Mouse (Mus musculus) fibroblast of lung, adult 2 months (primary cell): ENCODE measurements around the gene Ttc27.
"Not testable (repeated sequence)": the region's sequence is repeated elsewhere in the genome, so short reads cannot be mapped to it uniquely, and the experiment has no call there.

Experiments
- DNase-seq: peaks from one replicate; pipeline ENCODE4 v3.0.0-alpha.2; 2011; ENCODE audit warnings: low read depth

Gene Ttc27

GRCm38 (mm10) chr17:74717618-74718151 is at the start of gene Ttc27:
Ttc27 (plus strand) TSS chr17:74717732.
- DNase-seq, result peak; percentile 95

DNA sequence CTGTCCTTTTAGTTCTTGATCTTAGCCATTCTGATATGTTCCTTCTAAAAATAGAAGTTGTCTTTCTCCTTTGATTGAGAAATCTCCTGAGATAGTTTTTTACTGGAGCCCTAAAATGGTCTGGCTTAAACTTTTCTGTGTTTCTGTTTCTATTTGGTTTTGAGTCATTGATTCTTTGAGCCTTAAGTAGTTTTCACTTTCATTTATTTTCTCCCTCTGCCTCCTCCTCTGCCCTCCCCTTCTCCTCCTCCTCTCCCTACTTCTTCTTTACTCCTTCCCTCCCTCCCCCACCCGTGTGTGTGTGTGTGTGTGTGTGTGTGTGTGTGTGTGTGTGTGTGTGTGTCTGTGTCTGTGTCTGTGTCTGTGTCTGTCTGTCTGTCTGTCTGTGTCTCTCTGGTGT is 49.5 kb upstream of the Ttc27 start:
- DNase-seq, result no peak

- no peak for DNase-seq
These were observed 47.5 kb upstream of the Ttc27 start for GRCm38 (mm10) chr17:74670031-74670430.

DNA sequence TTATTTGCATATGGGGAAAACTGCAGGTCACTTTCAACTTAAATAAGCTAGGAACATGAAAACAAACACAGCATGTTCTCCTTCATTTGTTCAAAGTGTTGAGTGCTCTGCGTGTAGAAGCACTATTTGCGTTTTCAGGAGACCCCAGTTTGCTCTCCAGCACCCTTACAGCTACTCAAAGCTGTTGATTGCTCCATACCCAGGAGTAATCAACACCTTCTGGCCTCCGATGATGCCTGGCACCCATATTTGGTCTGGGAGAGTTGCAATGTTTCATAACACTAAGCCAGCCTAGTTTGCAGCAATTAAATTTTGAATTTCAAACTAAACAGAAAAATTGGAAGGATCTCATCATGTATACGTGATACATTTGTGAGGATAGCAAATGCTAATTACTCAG is 45.1 kb upstream of the Ttc27 start:
- DNase-seq, result no peak

- DNase-seq, result peak; percentile 31
These were observed 44.3 kb upstream of the Ttc27 start for GRCm38 (mm10) chr17:74673251-74673650.

- DNase-seq, result no peak
These were observed 39.5 kb upstream of the Ttc27 start for GRCm38 (mm10) chr17:74678061-74678460.

DNA sequence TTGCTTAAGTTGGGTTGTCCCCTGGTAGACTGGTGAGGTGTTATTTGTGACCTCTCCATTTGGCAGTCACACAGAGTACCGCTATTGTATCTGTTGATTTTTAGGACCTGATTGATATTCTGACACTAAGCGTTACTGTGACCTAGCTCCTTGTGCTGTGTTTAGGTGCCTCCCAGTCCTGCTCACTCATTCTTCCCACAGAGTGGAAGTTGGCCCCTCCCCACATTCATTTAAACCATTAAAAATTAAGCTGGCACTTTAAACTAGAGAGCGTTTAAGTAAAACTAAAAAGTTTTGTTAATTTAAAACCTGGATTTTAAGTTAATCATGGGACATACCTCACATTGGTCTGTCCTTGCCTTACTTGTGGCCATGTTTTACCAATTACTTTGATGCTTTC is 32.6 kb upstream of the Ttc27 start:
- no peak for DNase-seq

DNA sequence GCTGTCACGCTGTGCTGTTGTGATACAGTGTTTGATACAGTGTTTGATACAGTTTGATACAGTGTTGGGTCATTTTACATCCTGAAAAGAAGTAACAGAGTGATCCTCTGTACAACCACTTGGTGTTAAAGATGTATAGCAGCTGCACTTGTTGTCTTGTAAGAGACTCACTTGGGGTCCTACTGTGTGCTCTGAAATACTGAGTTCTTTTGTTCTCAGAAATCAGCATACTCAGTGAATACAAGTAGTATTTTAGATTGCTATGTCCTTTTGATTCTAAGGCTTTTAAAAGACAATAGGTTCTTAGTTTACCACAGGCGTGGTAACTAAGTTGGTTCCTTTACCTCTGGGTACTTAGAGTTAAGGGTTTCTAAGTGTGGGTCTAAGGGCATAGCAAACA is 29.0 kb upstream of the Ttc27 start:
- no peak for DNase-seq

DNA sequence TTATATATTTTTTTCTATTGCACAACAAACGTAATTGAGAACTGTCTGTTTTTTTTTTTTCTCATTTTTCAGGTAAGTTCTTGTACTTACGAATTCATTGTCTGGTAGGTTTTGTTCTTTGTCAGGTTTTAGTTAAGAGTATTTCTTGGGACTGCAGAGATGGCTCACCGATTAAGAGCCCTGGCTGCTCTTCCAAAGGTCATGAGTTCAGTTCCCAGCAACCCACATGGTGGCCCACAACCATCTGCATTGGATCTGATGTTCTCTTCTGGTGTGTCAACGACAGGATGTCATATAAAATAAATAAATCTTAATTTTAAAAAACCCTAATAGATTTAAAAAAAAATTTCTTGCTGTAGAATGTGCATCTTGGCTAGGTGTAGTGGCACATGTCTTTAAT is 28.1 kb upstream of the Ttc27 start:
- no peak for DNase-seq

DNA sequence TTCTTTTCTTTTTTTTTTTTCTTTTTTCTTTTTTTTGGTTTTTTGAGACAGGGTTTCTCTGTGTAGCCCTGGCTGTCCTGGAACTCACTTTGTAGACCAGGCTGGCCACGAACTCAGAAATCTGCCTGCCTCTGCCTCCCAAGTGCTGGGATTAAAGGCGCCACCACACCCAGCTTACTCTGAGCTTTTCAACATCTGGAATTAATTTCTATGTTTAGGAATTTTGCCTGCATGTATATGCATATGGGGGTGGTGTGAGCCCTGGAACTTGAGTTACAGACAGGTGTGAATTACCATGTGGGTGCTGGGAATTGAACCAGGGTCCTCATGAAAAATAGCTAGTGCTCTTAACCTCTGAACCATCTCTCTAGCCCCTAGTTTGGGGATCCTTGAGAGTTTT is 15.9 kb upstream of the Ttc27 start:
- DNase-seq, result not testable (repeated sequence)

DNA sequence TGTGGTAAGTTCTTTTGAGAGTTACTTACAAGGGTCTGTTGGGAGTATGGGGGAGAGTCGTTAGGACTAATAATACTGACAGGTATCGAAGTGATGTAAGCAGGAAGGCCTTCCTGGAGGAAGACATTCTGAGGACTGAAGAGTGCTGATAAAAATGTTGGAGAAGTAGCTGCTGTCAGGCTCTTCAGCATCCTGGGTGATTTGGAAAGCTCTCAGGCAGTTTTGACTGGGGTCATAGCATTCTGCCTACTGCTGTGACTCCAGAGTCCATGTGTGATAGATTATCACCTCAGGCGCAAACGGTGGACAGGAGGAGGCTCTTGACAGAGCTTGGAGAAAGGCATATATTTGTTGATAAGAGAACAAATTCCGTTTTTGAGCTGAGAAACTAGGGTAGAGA is 12.1 kb upstream of the Ttc27 start:
- DNase-seq, result no peak

DNA sequence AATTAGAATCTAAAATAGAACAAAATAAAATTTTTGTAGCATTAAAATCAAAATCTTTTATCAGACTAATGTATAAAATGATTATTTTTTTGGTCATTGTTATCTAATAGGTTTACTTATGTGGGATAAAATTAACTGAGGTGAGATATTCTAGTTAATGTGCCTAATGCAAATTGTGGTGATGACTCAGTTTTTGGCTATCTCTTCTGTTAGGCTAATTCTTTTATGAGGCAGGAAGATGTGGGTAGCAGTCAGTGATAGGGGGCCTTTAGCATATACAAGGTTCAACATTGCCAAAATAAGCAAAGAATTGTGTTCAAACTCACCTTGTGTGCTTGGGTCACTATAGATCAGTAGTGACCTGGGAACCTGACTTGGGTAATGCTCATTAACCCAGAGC is 10.9 kb upstream of the Ttc27 start:
- no peak for DNase-seq

GRCm38 (mm10) chr17:74707637-74708152 is 9.8 kb upstream of the Ttc27 start:
- DNase-seq, result no peak

GRCm38 (mm10) chr17:74710731-74711130 is 6.8 kb upstream of the Ttc27 start:
- DNase-seq, result peak; percentile 89

GRCm38 (mm10) chr17:74711627-74712026 is 5.9 kb upstream of the Ttc27 start:
- no peak for DNase-seq

GRCm38 (mm10) chr17:74715128-74715527 is 2.4 kb upstream of the Ttc27 start:
- DNase-seq, result no peak

- no peak for DNase-seq
These were observed 1.8 kb upstream of the Ttc27 start for GRCm38 (mm10) chr17:74715724-74716123.

- no peak for DNase-seq
These were observed 889 bp upstream of the Ttc27 start for GRCm38 (mm10) chr17:74716643-74717042.

DNA sequence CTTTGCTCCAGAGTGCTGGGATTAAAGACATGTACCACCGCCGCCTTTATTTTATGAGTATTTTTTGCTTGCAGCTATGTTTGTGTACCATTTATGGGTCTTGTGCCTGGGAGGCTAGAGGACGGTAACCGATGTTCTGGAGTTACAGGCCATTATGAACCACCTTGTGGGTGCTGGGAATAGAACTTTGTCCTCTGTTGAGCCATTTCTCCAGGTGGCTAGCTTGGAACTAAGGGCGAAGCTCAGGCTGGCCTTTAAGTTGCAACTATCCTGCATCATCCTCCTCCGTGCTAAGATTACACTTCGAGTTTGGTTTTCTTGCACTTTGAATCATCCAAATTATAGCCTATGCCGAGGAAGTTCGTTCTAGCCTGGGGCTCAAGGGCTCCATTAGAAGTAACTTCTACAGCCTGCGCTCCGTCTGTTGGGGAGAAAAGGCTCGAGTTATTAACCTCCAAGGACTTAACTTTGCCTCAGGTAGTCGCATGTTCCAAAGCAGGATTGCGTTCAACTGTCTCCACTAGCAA is 378 bp upstream of the Ttc27 start:
- no peak for DNase-seq

- no peak for DNase-seq
These were observed 15.3 kb downstream of the Ttc27 start for GRCm38 (mm10) chr17:74732872-74733271.

GRCm38 (mm10) chr17:74735392-74735791 is 17.9 kb downstream of the Ttc27 start:
- no peak for DNase-seq

DNA sequence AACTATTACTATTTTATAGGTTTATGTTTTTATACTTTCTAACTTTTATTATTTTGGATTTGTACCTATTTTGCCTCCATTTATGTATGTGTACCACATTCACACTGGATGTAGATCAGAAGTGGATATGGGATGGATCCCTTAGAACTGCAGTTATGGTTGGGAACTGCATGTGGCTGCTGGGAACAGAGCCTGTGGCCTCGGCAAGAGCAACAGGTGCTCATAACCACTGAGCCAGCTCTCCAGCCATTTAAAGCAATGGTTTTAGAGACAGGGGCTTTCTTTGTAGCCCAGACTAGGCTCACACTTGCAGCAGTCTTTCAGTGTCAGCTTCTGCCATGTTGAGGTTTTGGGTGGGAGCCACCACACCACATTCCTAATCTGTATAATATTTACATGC is 32.1 kb downstream of the Ttc27 start:
- DNase-seq, result no peak

DNA sequence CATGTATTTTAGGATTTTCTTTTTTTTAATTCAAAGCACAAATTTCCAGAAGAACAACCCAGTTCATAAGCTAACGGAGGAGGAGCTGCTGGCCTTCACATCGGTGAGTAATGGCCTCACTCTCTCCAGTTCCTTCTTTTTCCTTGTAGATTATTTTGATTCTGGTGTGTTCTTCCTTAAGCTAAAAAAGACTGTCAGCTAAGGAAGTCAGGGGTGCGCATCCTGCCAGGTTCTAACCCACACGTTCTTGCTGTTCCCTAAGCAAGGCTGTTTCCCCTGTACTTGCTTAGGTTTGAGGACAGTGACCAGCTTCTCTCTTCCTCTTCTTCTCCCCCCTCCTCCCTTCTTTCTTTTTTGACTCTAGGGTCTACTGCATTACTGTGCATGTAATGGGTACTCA is 33.5 kb downstream of the Ttc27 start:
- no peak for DNase-seq

GRCm38 (mm10) chr17:74752906-74753627 is 35.5 kb downstream of the Ttc27 start:
- no peak for DNase-seq
